Mouse (Mus musculus) urinary bladder, postnatal 25 days (tissue): ENCODE data around the gene Hoxd1.
A peak's percentile ranks its signal among the peaks of the same experiment; 100 is the strongest.

ENCODE experiments used
- DNase-seq: peaks from one replicate; pipeline ENCODE4 v3.0.0; 2022; ENCODE audit warnings: low spot score

Gene Hoxd1

DNA sequence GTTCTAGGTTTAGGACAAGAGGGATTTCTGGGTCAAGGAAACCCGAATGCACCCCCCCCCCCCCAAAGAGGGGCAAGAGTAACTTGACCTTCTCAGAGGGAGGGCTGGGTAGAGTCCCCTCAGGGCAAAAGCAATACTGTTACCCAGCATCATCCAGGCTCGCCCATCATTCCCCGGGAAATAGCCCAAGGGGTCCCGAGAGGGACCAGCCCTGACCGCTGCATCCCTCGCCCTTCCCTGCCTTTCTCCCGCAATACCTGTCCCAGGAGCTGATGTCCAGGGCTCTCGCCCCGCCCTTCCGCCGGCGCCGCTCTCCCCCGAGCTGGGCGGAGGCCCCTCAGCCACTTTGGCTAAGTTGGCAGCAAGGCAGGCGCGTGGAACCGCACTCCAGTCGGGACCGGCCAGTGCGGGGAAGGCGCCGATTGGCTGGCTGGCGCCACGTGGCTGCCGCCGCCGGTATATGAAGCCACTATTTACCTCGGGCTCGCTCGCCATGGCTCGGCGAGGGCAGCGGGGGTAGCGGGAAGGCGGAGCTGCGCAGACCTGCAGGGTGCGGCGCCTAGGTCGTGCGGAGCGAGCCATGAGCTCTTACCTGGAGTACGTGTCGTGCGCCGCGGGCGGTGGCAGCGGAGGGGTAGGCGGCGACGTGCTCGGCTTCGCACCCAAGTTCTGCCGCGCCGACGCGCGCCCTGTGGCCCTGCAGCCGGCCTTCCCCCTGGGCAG, at the start of gene Hoxd1:
Gene Hoxd1, plus strand, starts transcription at position 459 of the 723 bp plus-strand sequence.
- peak; percentile 34 for DNase-seq

DNA sequence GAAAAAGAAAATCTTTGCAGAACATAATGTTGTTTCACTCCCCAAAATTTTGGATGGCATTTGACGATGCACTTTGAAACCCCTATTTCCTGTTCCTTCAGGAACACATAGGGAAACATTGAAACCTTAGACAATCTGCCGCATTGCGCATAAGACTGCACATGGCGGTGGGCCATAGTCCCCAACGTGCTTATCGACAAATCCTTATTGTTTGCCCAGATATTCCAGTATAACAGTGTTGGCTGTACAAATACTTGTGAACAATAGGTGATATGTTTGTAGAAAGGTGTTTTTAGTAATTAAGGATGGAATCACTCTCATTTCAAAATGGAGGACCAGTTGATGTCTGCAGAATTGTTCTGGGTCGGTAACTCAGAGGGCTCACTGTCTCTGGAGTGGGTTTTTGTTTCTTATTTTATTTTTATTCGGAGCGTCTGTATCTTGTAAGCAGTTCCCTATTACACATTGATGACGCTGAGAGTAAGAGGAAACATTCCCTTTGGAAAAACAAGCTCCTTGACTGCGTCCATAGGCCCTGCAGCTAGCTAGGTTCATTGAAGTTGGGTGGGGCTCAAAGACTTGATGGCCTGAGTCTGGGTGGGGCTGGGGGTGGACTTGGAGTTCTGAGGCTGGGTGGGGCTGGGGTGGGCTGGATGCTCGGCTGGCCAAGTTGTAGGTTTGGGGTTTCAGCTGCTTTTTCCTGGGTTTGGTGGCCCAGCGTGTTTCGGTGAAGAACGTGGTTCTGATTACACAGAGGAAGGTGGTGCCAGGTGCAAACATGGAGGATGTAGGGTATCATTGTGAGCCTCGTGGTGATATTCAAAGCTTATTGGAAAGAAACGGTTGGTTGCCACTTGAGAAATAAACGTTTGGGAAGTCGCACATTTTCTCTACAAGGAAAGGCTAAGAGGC, 49.3 kb upstream of the Hoxd1 start:
- DNase-seq, result no peak

DNA sequence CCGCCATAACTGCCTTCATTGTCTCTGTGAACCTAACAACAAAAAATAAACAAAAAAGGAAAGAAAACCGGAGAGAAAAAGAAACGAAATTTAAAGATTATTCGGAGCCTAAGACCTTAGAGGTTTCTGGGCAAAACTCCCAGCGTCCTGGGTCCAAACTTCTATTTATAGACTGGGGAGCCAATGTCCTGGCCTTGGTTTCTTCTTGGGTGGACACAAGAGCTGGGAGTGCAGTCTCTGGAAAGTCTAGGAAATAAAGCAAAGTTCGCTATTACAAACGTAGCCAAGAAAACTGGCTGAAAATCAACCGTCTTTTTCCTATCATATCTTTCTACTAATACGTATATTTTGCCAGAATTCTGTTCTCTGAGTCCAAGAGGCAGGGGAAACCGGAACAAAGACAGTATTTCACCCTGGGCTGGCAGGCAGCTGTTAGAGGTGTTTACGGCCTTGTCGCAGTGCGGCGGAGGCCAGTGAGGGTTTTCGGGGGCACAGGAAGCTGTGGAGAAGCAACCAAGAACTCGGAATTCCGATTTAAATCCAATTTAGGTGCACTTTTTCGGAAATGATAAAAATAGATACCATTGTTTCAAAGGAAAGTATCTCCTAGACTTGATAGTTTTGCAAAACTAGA, 48.5 kb upstream of the Hoxd1 start:
- DNase-seq, result no peak

DNA sequence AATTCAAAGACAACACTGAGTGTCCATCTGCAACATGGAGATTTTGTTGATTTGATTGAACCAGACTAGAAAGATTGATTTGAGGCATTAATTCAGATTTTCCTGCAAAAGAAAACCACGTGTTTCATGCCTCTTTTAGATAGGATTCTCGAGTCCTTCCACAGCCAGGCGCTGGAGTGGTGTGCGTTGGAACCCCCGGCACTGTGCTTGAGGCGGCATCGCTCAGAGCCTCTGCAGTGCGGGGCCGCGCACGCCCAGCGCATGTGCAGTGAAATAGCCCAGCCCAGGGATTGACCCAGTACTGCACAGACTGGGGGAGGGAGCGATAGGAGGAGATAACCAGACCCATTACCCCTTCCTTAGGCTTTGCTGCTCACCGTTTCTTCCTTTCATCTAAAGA, 47.9 kb upstream of the Hoxd1 start:
- DNase-seq, result peak; percentile 40

DNA sequence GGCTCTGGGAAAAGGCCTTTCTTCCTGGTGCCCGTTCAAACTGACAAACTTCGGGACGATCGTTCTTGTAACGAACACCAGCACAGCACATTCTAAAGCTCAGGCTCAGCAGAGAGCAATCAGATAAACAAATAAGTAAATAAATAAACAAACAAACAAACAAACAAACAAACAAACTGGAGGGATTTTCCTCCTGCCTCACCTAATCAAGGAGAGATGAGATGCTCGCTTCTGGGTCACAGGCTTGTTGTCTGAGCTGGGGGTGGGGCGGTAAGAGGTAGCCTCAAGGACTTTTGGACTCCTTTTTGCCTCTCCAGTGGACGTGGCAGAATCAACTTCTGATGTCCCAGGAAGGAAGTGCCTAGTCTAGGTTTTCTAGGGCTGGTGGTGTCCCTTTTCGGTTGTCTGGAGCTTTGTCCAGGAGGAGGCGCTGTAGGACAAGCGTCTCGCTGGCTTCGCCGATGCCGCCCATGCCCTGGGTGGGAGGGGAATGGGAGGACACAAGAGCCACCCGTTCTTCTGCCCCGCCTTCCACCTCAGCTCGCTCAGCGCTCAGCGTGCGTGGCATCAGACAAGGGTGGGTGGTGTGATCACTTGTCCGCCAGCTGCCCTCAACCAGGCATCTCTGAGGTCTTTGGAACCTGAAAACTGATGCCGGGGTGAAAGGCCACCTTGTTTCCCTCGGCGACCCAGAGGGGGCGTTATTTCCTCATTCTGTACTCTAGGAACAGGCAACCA, 47.1 kb upstream of the Hoxd1 start:
- DNase-seq, result peak; percentile 94

DNA sequence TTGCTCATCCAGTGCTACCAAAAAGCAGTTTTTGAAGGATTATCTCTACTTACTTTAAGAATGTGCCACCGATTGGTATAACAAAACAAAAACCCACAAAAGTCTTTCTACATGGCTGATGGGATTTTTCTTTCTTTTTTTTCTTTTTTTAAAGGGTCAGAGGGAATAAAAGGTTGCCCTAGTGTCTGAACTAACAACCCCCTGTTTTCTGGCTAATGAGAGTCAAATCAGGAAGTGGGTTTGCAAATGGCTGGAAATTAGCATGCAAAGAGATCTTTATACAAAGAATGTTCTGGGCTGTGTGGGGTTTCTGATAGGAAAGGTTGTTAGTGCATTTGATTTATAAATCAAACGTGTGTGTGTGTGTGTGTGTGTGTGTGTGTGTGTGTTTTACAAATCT, 42.4 kb upstream of the Hoxd1 start:
- DNase-seq, result no peak

DNA sequence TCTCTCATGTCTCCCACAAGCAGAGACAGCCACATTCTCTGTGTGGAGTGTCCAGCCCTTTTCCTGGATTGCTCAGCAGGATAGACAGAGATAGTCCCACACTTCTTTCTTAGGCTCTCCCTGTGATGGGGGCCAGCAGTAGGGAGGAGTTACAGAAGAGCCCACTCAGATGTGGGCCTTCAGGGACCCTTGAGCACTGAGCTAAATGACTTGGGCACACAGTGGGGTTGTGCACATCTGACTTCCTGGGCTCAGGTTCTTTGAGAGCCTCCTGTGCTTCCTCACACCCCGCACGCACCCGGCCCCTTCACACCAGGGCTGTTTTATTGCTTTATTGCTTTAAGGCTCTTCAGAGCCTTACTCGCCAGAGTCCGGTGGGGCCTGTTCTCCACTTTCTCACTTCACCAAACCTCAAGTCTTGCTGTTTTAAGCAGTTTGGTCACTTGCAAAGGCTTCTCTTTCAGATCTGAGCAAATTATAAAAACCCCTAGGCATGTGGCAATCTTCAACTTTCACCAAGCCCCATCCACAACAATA, 41.8 kb upstream of the Hoxd1 start:
- no peak for DNase-seq

DNA sequence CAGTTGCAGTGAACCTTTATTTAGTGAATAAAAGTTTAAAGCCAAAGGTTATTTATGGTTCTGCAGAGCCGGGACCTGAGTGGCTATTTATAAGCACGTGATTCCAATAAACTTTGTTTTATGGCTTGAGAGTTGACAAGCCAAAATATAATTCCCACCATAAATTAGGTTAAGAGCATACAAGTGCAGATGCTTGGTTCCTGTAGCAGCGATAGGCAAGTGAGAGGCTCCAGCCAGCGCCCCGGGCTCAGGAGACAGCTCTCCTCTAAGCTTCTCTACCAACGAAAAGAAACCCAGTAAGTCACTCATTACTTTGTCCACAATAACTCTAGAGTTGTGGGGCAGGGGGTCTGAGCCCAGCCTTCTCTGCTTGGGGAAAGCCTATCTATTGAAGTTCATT, 40.9 kb upstream of the Hoxd1 start:
- DNase-seq, result no peak

DNA sequence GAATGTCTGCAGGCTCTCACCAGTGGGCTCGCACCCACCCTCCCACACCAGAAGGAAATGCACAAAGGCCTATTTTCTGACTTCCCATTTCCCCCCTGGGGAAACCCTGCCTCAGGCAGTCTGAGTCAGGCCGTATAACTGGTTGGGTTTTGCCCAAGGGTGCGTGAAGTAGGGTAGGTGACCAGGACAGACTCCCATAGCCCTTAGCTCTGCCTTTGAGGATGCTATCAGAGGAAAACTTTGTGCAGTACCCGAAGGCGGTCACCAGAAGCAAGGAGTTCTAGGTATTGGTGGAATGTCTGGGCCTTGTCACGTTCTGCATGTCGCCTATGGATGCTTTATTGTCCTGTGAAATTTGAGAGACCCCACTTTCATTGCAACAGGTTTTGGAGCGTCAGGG, 39.8 kb upstream of the Hoxd1 start:
- DNase-seq, result no peak

DNA sequence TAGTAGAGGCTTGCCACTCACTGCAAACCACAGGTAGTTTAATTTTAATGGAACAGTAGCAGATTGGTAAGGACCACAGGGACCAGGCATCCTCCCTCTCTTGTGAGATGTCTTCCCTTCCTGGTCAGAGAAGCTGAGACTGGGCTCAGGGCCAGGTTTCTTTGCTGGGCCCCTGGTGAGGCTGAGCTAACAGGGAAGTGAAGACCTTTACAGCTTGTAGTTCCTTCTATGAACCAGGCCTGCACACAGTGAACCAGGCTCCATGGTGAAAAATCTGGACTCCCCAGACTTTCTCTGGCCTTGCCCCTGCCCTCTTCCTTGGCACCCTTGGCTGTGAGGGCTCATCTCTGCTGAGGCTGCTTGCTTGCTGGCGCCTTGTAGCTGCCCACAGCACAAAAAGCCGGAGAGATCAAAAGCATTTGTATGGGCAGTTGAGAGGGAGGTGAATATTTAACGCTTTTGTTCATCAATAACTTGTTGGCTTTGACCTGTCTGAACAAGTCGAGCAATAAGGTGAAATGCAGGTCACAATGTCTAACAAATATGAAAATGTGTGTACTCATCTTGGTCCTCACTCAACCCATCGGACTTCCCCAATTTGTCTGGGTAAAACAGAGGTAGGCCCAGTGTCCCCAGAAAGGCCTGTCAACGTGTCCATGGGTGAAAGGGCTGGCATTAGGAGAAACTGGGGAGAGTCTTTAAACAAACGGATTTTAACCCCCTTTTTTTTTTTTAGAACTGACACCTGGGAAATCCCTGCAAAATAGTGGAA, 38.4 kb upstream of the Hoxd1 start:
- no peak for DNase-seq

DNA sequence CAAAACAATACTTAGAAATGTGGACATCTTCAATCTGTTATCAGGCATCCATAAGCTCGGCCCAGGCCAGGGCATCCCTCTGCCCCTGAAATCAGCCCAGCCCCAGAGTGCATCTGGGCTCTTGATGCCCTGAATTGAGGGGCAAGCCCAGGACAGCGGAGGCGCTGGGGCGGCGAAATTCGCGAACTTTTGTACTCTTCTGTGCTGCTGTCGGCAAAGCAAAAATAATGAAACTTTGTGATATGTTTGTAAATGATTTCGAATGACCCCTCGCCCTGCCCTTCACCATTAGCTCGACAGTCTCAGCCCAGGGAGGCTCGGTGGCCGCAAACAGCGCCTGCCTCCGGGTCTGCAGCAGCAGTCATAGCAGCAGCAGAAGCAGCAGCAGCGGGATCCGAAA, 37.6 kb upstream of the Hoxd1 start:
- no peak for DNase-seq

DNA sequence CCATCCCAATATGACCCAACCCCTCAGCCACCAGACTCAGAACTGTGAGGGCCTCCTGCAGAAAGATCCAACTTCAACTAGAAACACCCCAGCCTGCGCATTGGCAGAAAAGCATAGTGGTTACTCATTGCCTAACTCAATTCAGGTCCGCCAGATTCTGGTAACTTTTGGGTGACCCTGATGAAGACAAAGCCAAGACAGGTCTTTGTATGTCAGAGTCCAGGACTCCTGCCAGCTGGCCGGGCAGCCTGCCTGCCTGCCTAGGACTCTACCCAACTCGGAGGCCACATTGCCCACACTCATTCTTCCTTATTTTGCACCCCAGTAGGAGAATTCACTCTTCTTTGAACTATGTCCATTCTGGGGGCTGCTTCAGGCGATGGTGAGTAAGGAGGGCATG, 36.2 kb upstream of the Hoxd1 start, which contains the start of gene Gm28230:
Gene Gm28230, plus strand, starts transcription at position 178 of the 400 bp plus-strand sequence.
- no peak for DNase-seq

DNA sequence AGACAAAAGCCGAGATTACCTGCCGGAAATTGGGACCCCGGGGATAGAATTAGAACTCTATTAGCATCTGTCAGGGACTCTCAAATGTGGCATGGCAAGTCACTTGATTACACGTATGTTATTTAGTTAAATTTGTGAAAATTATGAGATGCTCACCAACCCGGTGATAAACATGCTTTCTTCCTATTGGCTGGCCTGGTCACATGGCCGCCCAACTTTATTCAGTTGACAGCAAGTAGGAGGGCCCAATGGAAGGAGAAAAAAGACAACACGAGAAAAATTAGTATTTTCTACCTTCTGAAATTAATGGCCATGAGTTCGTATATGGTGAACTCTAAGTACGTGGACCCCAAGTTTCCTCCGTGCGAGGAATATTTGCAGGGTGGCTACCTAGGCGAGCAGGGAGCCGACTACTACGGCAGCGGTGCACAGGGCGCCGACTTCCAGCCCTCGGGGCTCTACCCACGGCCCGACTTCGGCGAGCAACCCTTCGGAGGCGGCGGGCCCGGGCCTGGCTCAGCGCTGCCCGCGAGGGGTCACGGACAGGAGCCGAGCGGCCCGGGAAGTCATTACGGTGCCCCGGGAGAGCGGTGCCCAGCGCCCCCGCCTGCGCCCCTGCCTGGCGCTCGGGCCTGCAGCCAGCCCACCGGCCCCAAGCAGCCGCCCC, 35.7 kb upstream of the Hoxd1 start:
- DNase-seq, result no peak

DNA sequence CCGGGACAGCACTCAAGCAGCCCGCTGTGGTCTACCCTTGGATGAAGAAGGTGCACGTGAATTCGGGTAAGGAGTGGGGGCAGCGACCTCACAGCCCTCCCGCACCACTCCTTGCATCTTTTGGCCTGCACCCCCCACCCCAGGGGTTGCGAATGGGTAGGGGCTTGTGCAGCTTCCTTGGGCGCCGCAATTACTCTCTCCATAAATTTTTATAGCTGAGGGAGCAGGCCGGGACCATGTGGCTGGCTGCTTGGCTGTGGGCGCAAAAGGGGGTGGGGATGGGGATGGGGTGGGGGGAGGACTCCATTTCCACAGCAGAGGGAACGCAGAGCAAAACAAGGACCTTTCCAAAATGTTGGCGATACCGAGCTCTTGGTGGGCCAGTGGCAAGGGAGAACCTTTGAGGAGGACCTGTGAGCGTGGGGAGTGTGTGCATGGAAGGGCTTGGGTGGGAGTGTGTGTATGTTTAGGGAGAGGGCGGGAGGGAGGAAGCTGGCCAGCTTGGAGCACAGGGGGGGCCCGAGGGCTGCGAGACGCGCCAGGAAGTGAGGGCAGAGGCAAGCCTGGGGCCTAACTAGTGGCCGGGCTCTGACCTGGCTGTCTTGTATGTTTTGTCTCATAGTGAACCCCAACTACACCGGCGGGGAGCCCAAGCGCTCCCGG, 35.0 kb upstream of the Hoxd1 start:
- DNase-seq, result no peak

DNA sequence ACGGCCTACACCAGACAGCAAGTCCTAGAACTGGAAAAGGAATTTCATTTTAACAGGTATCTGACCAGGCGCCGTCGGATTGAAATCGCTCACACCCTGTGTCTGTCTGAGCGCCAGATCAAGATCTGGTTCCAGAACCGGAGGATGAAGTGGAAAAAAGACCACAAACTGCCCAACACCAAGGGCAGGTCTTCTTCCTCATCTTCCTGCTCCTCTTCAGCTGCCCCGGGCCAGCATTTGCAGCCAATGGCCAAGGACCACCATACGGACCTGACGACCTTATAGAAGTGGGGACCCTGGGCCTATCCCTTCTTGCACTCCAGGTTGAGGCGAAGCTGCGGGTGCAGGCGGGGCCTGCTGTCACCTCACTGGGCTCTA, 34.5 kb upstream of the Hoxd1 start:
- no peak for DNase-seq

DNA sequence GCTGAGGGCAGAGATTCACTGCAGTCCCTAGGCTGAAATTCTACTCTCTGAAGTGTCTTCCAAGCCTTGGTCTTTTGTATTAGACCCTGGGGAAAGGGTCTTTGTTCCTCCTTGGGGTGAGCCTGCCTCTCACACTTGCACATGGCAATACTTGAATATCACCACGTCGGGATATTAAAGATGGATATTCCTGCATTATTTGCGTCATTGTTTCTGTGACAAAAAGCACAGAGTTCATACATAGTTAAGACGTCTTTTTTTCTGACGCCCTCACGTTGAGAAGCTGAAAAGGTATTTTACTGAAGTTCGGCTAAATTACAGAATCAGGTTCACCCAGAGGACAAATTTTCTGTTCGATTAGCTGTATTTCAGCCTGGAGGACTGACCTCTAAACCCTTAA, 32.4 kb upstream of the Hoxd1 start:
- DNase-seq, result no peak

DNA sequence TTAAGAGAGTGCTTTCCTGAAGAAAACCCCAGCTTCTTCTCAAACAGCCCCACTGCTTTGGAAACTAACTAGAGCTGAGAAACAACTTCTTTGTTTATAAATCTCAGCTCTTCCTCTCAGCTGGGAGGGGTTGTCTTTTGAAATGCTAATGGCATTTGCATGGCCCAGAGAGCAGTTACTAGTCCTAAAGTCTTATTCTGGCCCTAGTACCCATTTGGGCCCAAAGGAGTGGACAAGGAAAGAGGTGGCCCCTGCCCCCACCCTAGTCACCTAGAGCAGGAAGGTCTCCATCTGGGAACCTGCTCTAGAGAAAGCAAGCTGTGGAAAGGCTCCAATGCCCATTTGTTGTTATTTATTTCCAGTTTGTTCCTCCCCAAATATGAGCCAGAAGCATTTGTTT, 31.7 kb upstream of the Hoxd1 start:
- DNase-seq, result no peak

DNA sequence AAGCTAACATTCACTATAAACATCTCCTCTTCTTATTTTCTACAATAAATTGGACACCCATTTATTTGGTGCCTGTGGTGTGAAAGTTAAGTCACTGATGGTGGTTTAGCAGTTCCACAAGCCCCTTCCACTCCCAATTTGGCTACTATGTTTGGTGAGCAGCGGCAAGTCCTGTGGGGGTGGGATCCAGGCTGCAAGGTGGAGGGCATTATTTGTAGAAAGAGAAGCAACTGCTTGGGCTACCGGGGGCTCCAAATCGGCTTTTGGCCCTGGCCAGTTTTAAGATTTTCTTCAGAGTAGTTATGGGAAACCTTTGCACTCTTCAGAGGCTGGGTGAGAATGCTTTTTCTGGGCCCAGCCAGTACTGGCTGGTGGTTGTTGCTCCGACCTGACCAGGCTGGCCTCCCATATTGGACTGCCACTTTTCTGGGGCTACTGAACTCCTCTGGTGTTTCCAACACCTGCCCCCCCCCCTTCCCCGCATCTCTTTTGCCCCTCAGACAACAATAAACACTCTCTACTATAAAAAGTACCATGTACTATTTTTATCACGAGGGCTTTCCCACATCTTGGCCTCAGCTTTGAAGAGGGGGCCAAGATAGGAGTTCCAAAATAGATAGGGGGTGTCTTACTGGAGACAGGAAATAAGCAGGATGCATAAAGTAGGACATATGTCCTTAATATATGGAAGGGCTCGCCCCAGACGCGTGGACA, 30.8 kb upstream of the Hoxd1 start:
- DNase-seq, result no peak
